ENCODE assay signal across 33 mouse cellular contexts in the genomic region with DNA sequence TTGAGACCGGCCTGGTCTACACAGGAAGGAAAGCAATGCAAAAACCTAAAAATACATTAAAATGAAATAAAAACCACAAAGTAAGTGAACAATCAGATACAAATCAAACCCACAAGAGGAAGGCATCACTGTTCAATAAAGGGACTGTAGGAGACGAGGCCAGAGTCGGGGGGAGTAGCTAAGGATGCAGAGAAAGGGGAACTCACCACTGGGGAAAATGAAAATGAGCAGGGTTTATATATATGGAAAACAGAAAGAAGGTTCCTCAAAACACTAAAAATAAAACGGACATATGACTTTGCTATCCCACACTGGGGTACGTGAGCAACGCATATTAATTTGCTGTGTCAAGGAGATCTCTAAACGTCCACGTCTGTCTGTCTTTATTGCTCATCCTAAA. TPM values are rescaled to one million over a fixed set of nuclear protein-coding genes. Genes with fewer than 3 reads are reported as not detected.
DNase-seq lines count a peak whose midpoint lies in the region; ATAC-seq and TF ChIP-seq lines count a peak whose summit lies in the region.
"Had no signal": no experiment of that assay in that cellular context is flagged by ENCODE, and none has a peak within 500 bp of the region (broad histone marks: within the 10 kb centered on the region; RNA-seq: fewer than 3 reads in every experiment).

No protein-coding gene starts in this region.

- peak; percentile 44 for DNase-seq in A20 (ENCODE audit: low read depth, low spot score)
- no peak for DNase-seq in gastrocnemius, postnatal 10 days
- no peak for DNase-seq in gastrocnemius, postnatal 25 days
- DNase-seq in stomach, postnatal 0 days (ENCODE audit: low spot score), result no peak
- DNase-seq: adrenal gland, postnatal 10 days; adrenal gland, postnatal 36 days; B cell, adult 2 months; cerebellum, adult 11 months; cerebellum, adult 2 months; cerebellum, adult 9-11 months; cerebellum, postnatal 25 days; embryo, embryonic 11 days; gastrocnemius, postnatal 14 days; heart, adult 2 months; heart, postnatal 14 days; heart, postnatal 4 days had no signal

- no peak for TF ChIP-seq CTCF in bone marrow macrophage, adult 2 months (IDR thresholded peaks at IDR 0.05; ENCODE audit: low read depth, low read length)
- TF ChIP-seq CTCF in stomach, postnatal 0 days (IDR thresholded peaks at IDR 0.05; ENCODE audit: low read depth), result no peak

- no peak for TF ChIP-seq EP300 in stomach, postnatal 0 days (optimal IDR thresholded peaks at IDR 0.05)

- WGBS in stomach, postnatal 0 days, result 84% methylated on average over 8 of the region's 8 CpGs

- H3K27me3 ChIP-seq in stomach, postnatal 0 days (ENCODE audit: control insufficient read depth, insufficient read depth, low read length), result no peaks in the 10 kb centered on the region
- H3K27me3 ChIP-seq: CH12.LX; embryonic facial prominence, embryonic 13.5 days; forebrain, embryonic 13.5 days; heart, embryonic 13.5 days; hindbrain, embryonic 12.5 days; hindbrain, embryonic 15.5 days had no signal

- TF ChIP-seq POLR2A in bone marrow macrophage, adult 2 months (IDR thresholded peaks at IDR 0.05; ENCODE audit: borderline replicate concordance, low read depth, low read length), result no peak

- H3K36me3 ChIP-seq in stomach, postnatal 0 days (ENCODE audit: control insufficient read depth, insufficient read depth, low read length), result no peaks in the 10 kb centered on the region
- H3K36me3 ChIP-seq: embryonic facial prominence, embryonic 10.5 days; embryonic facial prominence, embryonic 13.5 days; forebrain, embryonic 10.5 days; heart, embryonic 10.5 days; heart, embryonic 13.5 days; hindbrain, embryonic 12.5 days; hindbrain, embryonic 15.5 days had no signal

- no peak overlapping the region for H3K9ac ChIP-seq in stomach, postnatal 0 days (ENCODE audit: low read length)
- H3K9ac ChIP-seq: embryonic facial prominence, embryonic 13.5 days; forebrain, embryonic 13.5 days; heart, embryonic 13.5 days; hindbrain, embryonic 12.5 days; hindbrain, embryonic 15.5 days had no signal

- H3K4me1 ChIP-seq in bone marrow macrophage, adult 2 months (ENCODE audit: control insufficient read depth, insufficient read depth, low read length), result peaks cover 20% of the 10 kb centered on the region
- no peaks in the 10 kb centered on the region for H3K4me1 ChIP-seq in stomach, postnatal 0 days (replicated peaks; ENCODE audit: control insufficient read depth, insufficient read depth)
- H3K4me1 ChIP-seq: embryonic facial prominence, embryonic 13.5 days; forebrain, embryonic 13.5 days; hindbrain, embryonic 12.5 days; hindbrain, embryonic 15.5 days had no signal

- H3K4me3 ChIP-seq in bone marrow macrophage, adult 2 months (ENCODE audit: insufficient read depth, low read length), result peak overlapping the region; percentile 31
- no peak overlapping the region for H3K4me3 ChIP-seq in stomach, postnatal 0 days (ENCODE audit: low read depth, low read length)
- H3K4me3 ChIP-seq: embryonic facial prominence, embryonic 10.5 days; embryonic facial prominence, embryonic 13.5 days; erythroblast, embryonic 14.5 days; forebrain, embryonic 10.5 days; forebrain, embryonic 13.5 days; heart, adult 2 months; heart, embryonic 10.5 days; heart, embryonic 13.5 days; hindbrain, embryonic 12.5 days; hindbrain, embryonic 15.5 days had no signal

- ATAC-seq in hematopoietic stem cell, adult 5-6 weeks (replicated peaks in 1 of 2; ENCODE audit: insufficient read depth in 1 of 2, low FRiP score in 2 of 2, low TSS enrichment in 1 of 2, low read depth in 1 of 2, poor library complexity in 2 of 2, severe bottlenecking in 2 of 2), result peak; percentile 50 to 64
- ATAC-seq in megakaryocyte progenitor cell, adult 5-6 weeks (replicated peaks; ENCODE audit: poor library complexity), result peak; percentile 72
- ATAC-seq in stomach, postnatal 0 days (ENCODE audit: low FRiP score, low TSS enrichment), result no peak
- ATAC-seq in erythroid progenitor cell, adult 5-6 weeks (replicated peaks; ENCODE audit: low FRiP score, poor library complexity, severe bottlenecking), result no peak
- ATAC-seq: activated CD4-positive, CD25-positive, alpha-beta regulatory T cell, adult 4 months; forebrain, embryonic 13.5 days; forebrain, embryonic 16.5 days had no signal

- H3K27ac ChIP-seq in bone marrow macrophage, adult 2 months (ENCODE audit: insufficient read depth, low read depth, low read length), result peak overlapping the region; percentile 98
- no peak overlapping the region for H3K27ac ChIP-seq in stomach, postnatal 0 days (replicated peaks)
- H3K27ac ChIP-seq: embryonic facial prominence, embryonic 10.5 days; embryonic facial prominence, embryonic 13.5 days; forebrain, embryonic 10.5 days; forebrain, embryonic 13.5 days; heart, adult 2 months; heart, embryonic 10.5 days; heart, embryonic 13.5 days; hindbrain, embryonic 12.5 days; hindbrain, embryonic 15.5 days had no signal

- no peak overlapping the region for H3K4me2 ChIP-seq in stomach, postnatal 0 days (replicated peaks; ENCODE audit: low read depth)
- H3K4me2 ChIP-seq: embryonic facial prominence, embryonic 13.5 days; forebrain, embryonic 13.5 days; heart, embryonic 13.5 days; hindbrain, embryonic 12.5 days; hindbrain, embryonic 15.5 days had no signal

- no peaks in the 10 kb centered on the region for H3K9me3 ChIP-seq in stomach, postnatal 0 days (ENCODE audit: control insufficient read depth, low read length)
- H3K9me3 ChIP-seq: embryonic facial prominence, embryonic 10.5 days; embryonic facial prominence, embryonic 13.5 days; forebrain, embryonic 10.5 days; forebrain, embryonic 13.5 days; heart, embryonic 10.5 days; heart, embryonic 13.5 days; hindbrain, embryonic 12.5 days; hindbrain, embryonic 15.5 days had no signal

RNA-seq across cellular contexts. Expression of gene Mrpl4, which starts 5.5 kb away (rescaled TPM):
- polyA plus RNA-seq in bone marrow macrophage, adult 2 months (2012; ENCODE audit: insufficient read depth, insufficient read length, missing spikeins), result 52.7 and 61.3 TPM in 2 replicates
- total RNA-seq in hematopoietic stem cell, adult 5-6 weeks (2017), result 26.6 and 35.2 TPM in 2 replicates
- total RNA-seq in megakaryocyte progenitor cell, adult 5-6 weeks (2015), result 42.0 and 48.1 TPM in 2 replicates
- 44.1 and 50.7 TPM in 2 replicates for total RNA-seq in megakaryocyte progenitor cell, adult 5-6 weeks (2017)
- 10 to 100 TPM; 48.4 to 49.1 TPM for total RNA-seq in gastrocnemius, postnatal 10 days (2021)
- 10 to 100 TPM; 61.9 to 62.8 TPM for total RNA-seq in gastrocnemius, postnatal 25 days (2021)
- 87.3 and 90.2 TPM in 2 replicates for polyA plus RNA-seq in stomach, postnatal 0 days (2015; fragmentation: Nextera tagmentation; extraction: Ambion mirVana)
- total RNA-seq in erythroid progenitor cell, adult 5-6 weeks (2015; ENCODE audit: low replicate concordance), result 13.0 and 22.0 TPM in 2 replicates
- 13.3 and 18.0 TPM in 2 replicates for total RNA-seq in erythroid progenitor cell, adult 5-6 weeks (2017; ENCODE audit: low replicate concordance)

RNA-seq across cellular contexts. Expression of gene Icam1, which starts 18.7 kb away (rescaled TPM):
- 67.4 and 79.0 TPM in 2 replicates for polyA plus RNA-seq in bone marrow macrophage, adult 2 months (2012; ENCODE audit: insufficient read depth, insufficient read length, missing spikeins)
- total RNA-seq in hematopoietic stem cell, adult 5-6 weeks (2017), result 36.2 and 44.7 TPM in 2 replicates
- total RNA-seq in megakaryocyte progenitor cell, adult 5-6 weeks (2015), result 5.3 and 6.9 TPM in 2 replicates
- 9.2 and 9.8 TPM in 2 replicates for total RNA-seq in megakaryocyte progenitor cell, adult 5-6 weeks (2017)
- total RNA-seq in gastrocnemius, postnatal 10 days (2021), result 1 to 10 TPM; 3.8 to 5.6 TPM
- total RNA-seq in gastrocnemius, postnatal 25 days (2021), result 1 to 10 TPM; 1.6 to 3.0 TPM
- polyA plus RNA-seq in stomach, postnatal 0 days (2015; fragmentation: Nextera tagmentation; extraction: Ambion mirVana), result 9.5 and 11.9 TPM in 2 replicates
- total RNA-seq in erythroid progenitor cell, adult 5-6 weeks (2015; ENCODE audit: low replicate concordance), result 1.3 TPM in 1 of 2 replicates, not detected in the other
- 1.5 and 9.0 TPM in 2 replicates for total RNA-seq in erythroid progenitor cell, adult 5-6 weeks (2017; ENCODE audit: low replicate concordance)

RNA-seq across cellular contexts. Expression of gene S1pr2, which starts 20.5 kb away (rescaled TPM):
- 46.5 and 48.2 TPM in 2 replicates for polyA plus RNA-seq in bone marrow macrophage, adult 2 months (2012; ENCODE audit: insufficient read depth, insufficient read length, missing spikeins)
- 1.9 and 2.2 TPM in 2 replicates for total RNA-seq in hematopoietic stem cell, adult 5-6 weeks (2017)
- 4.7 and 5.2 TPM in 2 replicates for total RNA-seq in megakaryocyte progenitor cell, adult 5-6 weeks (2015)
- 1.8 and 2.5 TPM in 2 replicates for total RNA-seq in megakaryocyte progenitor cell, adult 5-6 weeks (2017)
- 10 to 100 TPM in 1 of 2 experiments, 1 to 10 TPM in 1; 8.9 to 11.1 TPM for total RNA-seq in gastrocnemius, postnatal 10 days (2021)
- 1 to 10 TPM; 2.3 to 3.6 TPM for total RNA-seq in gastrocnemius, postnatal 25 days (2021)
- 16.3 and 19.4 TPM in 2 replicates for polyA plus RNA-seq in stomach, postnatal 0 days (2015; fragmentation: Nextera tagmentation; extraction: Ambion mirVana)
- total RNA-seq in erythroid progenitor cell, adult 5-6 weeks (2015; ENCODE audit: low replicate concordance), result not detected in 2 replicates
- total RNA-seq in erythroid progenitor cell, adult 5-6 weeks (2017; ENCODE audit: low replicate concordance), result under 0.01 and 0.39 TPM in 2 replicates

RNA-seq across cellular contexts. Expression of gene Icam4, which starts 32.1 kb away (rescaled TPM):
- polyA plus RNA-seq in bone marrow macrophage, adult 2 months (2012; ENCODE audit: insufficient read depth, insufficient read length, missing spikeins), result not detected in 2 replicates
- 3.0 and 7.9 TPM in 2 replicates for total RNA-seq in hematopoietic stem cell, adult 5-6 weeks (2017)
- 4.5 and 7.8 TPM in 2 replicates for total RNA-seq in megakaryocyte progenitor cell, adult 5-6 weeks (2015)
- 3.7 and 4.0 TPM in 2 replicates for total RNA-seq in megakaryocyte progenitor cell, adult 5-6 weeks (2017)
- under 1 TPM in 1 of 2 experiments, not detected in 1; 0.70 TPM for total RNA-seq in gastrocnemius, postnatal 10 days (2021)
- 1 to 10 TPM; 1.0 to 1.6 TPM for total RNA-seq in gastrocnemius, postnatal 25 days (2021)
- 0.50 and 0.81 TPM in 2 replicates for polyA plus RNA-seq in stomach, postnatal 0 days (2015; fragmentation: Nextera tagmentation; extraction: Ambion mirVana)
- 164 and 214 TPM in 2 replicates for total RNA-seq in erythroid progenitor cell, adult 5-6 weeks (2015; ENCODE audit: low replicate concordance)
- total RNA-seq in erythroid progenitor cell, adult 5-6 weeks (2017; ENCODE audit: low replicate concordance), result 107 and 112 TPM in 2 replicates
- polyA plus RNA-seq: forebrain, embryonic 16.5 days; hindbrain, embryonic 15.5 days had no signal

RNA-seq across cellular contexts. Expression of gene Icam5, which starts 34.8 kb away (rescaled TPM):
- polyA plus RNA-seq in bone marrow macrophage, adult 2 months (2012; ENCODE audit: insufficient read depth, insufficient read length, missing spikeins), result 0.31 TPM in 1 of 2 replicates, not detected in the other
- not detected in 2 replicates for total RNA-seq in hematopoietic stem cell, adult 5-6 weeks (2017)
- total RNA-seq in megakaryocyte progenitor cell, adult 5-6 weeks (2015), result not detected in 2 replicates
- total RNA-seq in megakaryocyte progenitor cell, adult 5-6 weeks (2017), result 0.21 and 0.24 TPM in 2 replicates
- total RNA-seq in gastrocnemius, postnatal 10 days (2021), result under 1 TPM; 0.14 to 0.25 TPM
- not detected for total RNA-seq in gastrocnemius, postnatal 25 days (2021)
- 0.15 and 0.27 TPM in 2 replicates for polyA plus RNA-seq in stomach, postnatal 0 days (2015; fragmentation: Nextera tagmentation; extraction: Ambion mirVana)
- total RNA-seq in erythroid progenitor cell, adult 5-6 weeks (2015; ENCODE audit: low replicate concordance), result 1.3 and 1.4 TPM in 2 replicates
- 1.3 and 3.5 TPM in 2 replicates for total RNA-seq in erythroid progenitor cell, adult 5-6 weeks (2017; ENCODE audit: low replicate concordance)
- total RNA-seq: gastrocnemius, adult 18-20 months; heart, adult 2 months; heart, postnatal 4 days had no signal
- polyA plus RNA-seq: activated CD4-positive, CD25-positive, alpha-beta regulatory T cell, adult 4 months; embryonic facial prominence, embryonic 10.5 days had no signal

Comparison
In these comparisons a context has a peak if more than half of its experiments do, and no peak if none do; other contexts are left out.
1. ATAC-seq: peak in hematopoietic stem cell, adult 5-6 weeks (2 of 2) and megakaryocyte progenitor cell, adult 5-6 weeks (single experiment); none in stomach, postnatal 0 days (single experiment) and erythroid progenitor cell, adult 5-6 weeks (single experiment).